Mouse (Mus musculus) lung, embryonic 14.5 days (tissue): ENCODE data around the gene Rplp0. TPM values are rescaled to one million over a fixed set of nuclear protein-coding genes. Genes with fewer than 3 reads are reported as not detected.
"Not testable (repeated sequence)": the region's sequence is repeated elsewhere in the genome, so short reads cannot be mapped to it uniquely, and the experiment has no call there.

Source experiments
- ATAC-seq: fragments of 200-750 bp; cut with Nextera tagmentation; 2 replicates; pipeline ENCODE4 v1.8.0; 2017; ENCODE audit warnings: mild to moderate bottlenecking, moderate TSS enrichment, moderate library complexity; ENCODE audit not compliant: insufficient read depth
- DNase-seq: peaks from one replicate; pipeline ENCODE4 v3.0.0-alpha.2; 2015
- H3K27ac ChIP-seq: fragments of 300-500 bp; sonication (generic); 2 replicates; pipeline ENCODE4 v1.5.1; 2014; ENCODE audit warnings: low read depth, mild to moderate bottlenecking, moderate library complexity
- H3K27me3 ChIP-seq: fragments of 300-500 bp; sonication (generic); 2 replicates; pipeline ENCODE4 v1.6.1; 2014; ENCODE audit warnings: low read length, control low read depth; ENCODE audit not compliant: insufficient read depth
- H3K36me3 ChIP-seq: fragments of 300-500 bp; sonication (generic); 2 replicates; pipeline ENCODE4 v1.6.1; 2014; ENCODE audit warnings: control low read depth; ENCODE audit not compliant: insufficient read depth
- H3K4me1 ChIP-seq: fragments of 300-500 bp; sonication (generic); 2 replicates; pipeline ENCODE4 v1.6.1; 2014; ENCODE audit warnings: antibody characterized with exemption, control low read depth; ENCODE audit not compliant: insufficient read depth
- H3K4me2 ChIP-seq: fragments of 300-500 bp; sonication (generic); 2 replicates; pipeline ENCODE4 v1.6.1; 2014; ENCODE audit warnings: mild to moderate bottlenecking
- H3K4me3 ChIP-seq: fragments of 300-500 bp; sonication (generic); 2 replicates; pipeline ENCODE4 v1.5.1; 2014; ENCODE audit warnings: low read depth, low read length
- H3K9ac ChIP-seq: fragments of 300-500 bp; sonication (generic); 2 replicates; pipeline ENCODE4 v1.6.1; 2014
- H3K9me3 ChIP-seq: fragments of 300-500 bp; sonication (generic); 2 replicates; pipeline ENCODE4 v1.6.1; 2016; ENCODE audit warnings: low read depth, low read length, control low read depth
- CTCF ChIP-seq: IDR thresholded peaks from 2 replicates; pipeline ENCODE4 v1.5.1; 2016; ENCODE audit warnings: antibody characterized with exemption, low read depth
- WGBS: fragments of 180-500 bp; shearing (Covaris S2); extraction: QIAGEN DNeasy Blood & Tissue Kit; methylation state at CpG from one replicate; pipeline ENCODE4 v1.1.7; 2014; 5-methylcytosine and 5-hydroxymethylcytosine counted together
- polyA plus RNA-seq: library from polyadenylated mRNA; unstranded; fragments of >200 nt; fragmentation: Nextera tagmentation; extraction: Ambion mirVana; gene quantifications from 2 replicates; pipeline ENCODE4 v1.2.1, GENCODE M21; 2014

Rplp0 gene
- polyA plus RNA-seq, 1 experiment from 2014 or later, result 1,954 TPM

DNA sequence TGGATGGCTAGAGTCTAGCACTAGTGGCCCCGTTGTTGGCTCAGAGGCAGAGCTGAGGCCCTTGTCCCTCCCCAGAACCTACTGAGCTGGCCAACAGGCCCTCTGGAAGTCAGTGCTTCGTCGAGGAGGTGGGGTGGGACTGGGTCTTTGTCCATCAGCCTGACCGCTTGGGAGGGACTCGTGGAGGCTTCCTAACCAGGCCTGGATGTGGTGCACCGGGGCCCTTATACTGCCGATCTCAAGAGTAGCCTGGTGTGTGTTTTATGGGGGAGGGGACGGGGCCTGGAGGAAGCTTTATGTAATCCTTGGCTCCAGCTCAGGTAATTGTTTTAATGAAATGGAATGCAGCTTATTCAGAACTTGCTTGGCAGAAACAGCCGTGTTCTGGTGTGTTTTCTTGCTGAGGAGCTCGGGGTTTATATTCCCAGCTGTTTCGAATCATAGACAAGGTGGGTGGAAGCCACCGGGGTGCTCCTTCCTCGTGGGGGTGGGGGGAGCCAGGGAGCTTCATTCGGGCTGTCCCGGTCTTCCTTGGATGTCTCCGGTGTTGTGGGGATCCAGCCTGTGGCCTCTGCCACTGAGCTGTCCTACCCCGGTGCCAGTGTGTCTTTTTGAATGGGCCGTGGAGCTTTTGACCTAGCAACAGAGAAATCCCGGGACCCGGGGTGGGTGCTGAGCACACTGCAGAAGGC is 44.2 kb upstream of the Rplp0 start:
- peak overlapping the region; percentile 96 for H3K27ac ChIP-seq
- no peaks in the 10 kb centered on the region for H3K9me3 ChIP-seq
- H3K4me1 ChIP-seq, result peaks cover 14% of the 10 kb centered on the region
- 0 out of 2 replicates have a peak, but pooled peaks cover 15% of the 10 kb centered on the region for H3K36me3 ChIP-seq
- 28% methylated on average over 20 of the region's 20 CpGs for WGBS
- DNase-seq (peak; percentile 82), ATAC-seq (peak; percentile 78)
- no peak for TF ChIP-seq CTCF
- peak overlapping the region; percentile 55 for H3K4me2 ChIP-seq
- H3K4me3 ChIP-seq, result peak overlapping the region; percentile 9; the same call in 1 of the 2 replicates
- no peaks in the 10 kb centered on the region for H3K27me3 ChIP-seq
- H3K9ac ChIP-seq, result peak overlapping the region; percentile 52

DNA sequence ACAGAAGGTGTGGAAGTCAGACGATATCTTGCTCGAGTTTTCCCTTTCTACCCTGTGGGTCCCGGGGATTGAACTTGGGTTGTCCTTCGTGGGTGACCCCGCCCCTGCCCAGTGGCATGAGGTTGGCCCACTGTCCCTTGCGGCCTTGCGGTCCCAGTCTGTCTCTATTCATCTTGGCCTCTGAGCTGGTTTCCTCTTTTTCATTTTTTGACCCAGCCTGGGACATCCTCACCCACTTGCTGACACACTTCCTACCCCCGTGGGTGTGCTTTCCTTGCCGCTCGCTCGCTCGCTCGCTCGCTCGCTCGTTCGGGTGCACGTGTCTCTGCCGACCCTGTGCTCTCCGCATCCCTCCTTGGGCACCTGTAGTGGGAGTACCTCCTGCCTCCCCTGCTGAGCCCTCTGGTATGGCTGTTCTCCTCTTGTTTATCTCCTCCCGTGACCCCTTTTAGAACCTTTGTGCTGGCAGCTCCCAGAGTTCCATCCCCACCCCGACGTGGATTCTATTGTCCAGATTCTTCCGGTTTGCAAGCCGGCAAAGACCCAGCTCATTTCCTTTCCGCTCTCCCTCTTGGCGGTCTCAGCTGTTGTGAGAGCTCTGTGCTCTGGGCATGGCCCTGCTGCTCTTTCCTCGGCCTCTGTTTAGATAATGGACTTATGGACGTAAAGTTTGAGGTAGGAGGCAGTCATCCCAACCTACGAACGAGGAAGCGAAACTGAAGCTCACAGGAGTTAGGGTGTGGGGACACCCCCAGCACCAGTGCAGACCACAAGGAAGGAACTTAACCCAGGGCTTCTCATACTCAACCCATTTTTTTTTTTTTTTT is 43.0 kb upstream of the Rplp0 start:
- Histone ChIP-seq H3K27me3 (no peaks in the 10 kb centered on the region), H3K36me3 (0 out of 2 replicates have a peak, but pooled peaks cover 15% of the 10 kb centered on the region), H3K4me3 (0 out of 2 replicates have a peak overlapping the region, but pooled peaks have one; percentile 6), H3K9ac (no peak overlapping the region), H3K27ac (peak overlapping the region; percentile 96), H3K4me2 (peak overlapping the region; percentile 55), H3K9me3 (no peaks in the 10 kb centered on the region), H3K4me1 (peaks cover 14% of the 10 kb centered on the region)
- DNase-seq (peak; percentile 66), ATAC-seq (no peak)
- no peak for TF ChIP-seq CTCF
- WGBS, result 73% methylated on average over 32 of the region's 32 CpGs

DNA sequence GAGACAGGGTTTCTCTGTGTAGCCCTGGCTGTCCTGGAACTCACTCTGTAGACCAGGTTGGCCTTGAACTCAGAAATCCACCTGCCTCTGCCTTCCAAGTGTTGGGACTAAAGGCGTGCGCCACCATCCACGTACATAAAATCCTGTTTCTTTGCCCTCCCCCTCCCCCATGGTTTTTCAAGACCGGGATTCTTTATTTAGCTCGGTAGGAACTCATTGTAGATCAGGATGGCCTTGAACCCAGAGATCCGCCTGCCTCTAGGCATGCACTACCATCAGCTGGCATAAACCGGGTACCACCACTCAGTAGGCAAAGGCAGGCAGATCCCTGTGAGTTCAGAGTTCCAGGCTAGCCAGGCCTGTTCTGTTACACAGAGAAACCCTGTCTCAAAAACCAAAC is 42.4 kb upstream of the Rplp0 start:
- Histone ChIP-seq H3K4me2 (0 out of 2 replicates have a peak overlapping the region, but pooled peaks have one; percentile 55), H3K36me3 (0 out of 2 replicates have a peak, but pooled peaks cover 15% of the 10 kb centered on the region), H3K27me3 (no peaks in the 10 kb centered on the region), H3K4me1 (peaks cover 14% of the 10 kb centered on the region), H3K27ac (peak overlapping the region; percentile 96; the same call in 1 of the 2 replicates), H3K9ac (no peak overlapping the region), H3K4me3 (no peak overlapping the region), H3K9me3 (no peaks in the 10 kb centered on the region)
- DNase-seq (no peak), ATAC-seq (no peak)
- TF ChIP-seq CTCF, result no peak
- WGBS, result 79% methylated on average over 7 of the region's 7 CpGs

DNA sequence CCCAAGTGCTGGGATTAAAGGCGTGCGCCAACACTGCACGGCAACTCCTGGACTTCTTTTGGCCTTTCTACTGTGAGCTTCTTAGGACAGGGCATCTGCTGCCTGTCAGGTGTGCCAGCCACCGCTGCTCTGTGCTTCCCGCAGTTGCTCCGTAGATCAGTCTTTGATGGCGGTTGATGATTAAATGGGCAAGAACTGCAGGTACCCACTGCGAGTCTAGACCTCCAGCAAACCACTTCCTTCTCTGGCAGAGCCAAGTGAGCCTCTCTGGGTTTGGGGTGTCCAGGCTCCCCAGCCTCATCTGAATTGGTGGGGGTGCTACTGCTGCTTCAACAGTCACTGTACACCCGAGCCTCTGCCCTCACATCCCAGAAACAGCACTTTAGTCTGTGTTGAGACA is 41.8 kb upstream of the Rplp0 start:
- WGBS, result 88% methylated on average over 9 of the region's 9 CpGs
- no peak for TF ChIP-seq CTCF
- Histone ChIP-seq H3K9ac (no peak overlapping the region), H3K4me1 (peaks cover 14% of the 10 kb centered on the region), H3K27me3 (no peaks in the 10 kb centered on the region), H3K4me3 (no peak overlapping the region), H3K27ac (no peak overlapping the region), H3K9me3 (no peaks in the 10 kb centered on the region), H3K4me2 (no peak overlapping the region), H3K36me3 (0 out of 2 replicates have a peak, but pooled peaks cover 15% of the 10 kb centered on the region)
- DNase-seq (no peak), ATAC-seq (no peak)

DNA sequence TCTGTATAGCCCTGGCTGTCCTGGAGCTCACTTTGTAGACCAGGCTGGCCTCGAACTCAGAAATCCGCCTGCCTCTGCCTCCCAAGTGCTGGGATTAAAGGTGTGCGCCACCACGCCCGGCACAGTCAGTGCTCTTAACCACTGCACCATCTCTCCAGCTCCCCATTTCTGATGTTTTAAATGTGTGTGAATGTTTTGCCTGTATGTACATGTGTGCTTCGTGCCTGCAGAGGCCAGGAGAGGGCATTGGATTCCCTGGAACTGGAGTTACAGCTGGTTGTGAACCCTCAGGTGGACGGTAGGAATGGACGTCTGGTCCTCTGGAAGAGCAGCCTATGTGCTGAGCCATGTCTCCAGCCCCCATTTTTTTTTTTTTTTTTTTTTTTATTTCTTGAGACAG is 41.1 kb upstream of the Rplp0 start:
- not testable (repeated sequence) for H3K27ac ChIP-seq, H3K27me3 ChIP-seq, H3K9me3 ChIP-seq

DNA sequence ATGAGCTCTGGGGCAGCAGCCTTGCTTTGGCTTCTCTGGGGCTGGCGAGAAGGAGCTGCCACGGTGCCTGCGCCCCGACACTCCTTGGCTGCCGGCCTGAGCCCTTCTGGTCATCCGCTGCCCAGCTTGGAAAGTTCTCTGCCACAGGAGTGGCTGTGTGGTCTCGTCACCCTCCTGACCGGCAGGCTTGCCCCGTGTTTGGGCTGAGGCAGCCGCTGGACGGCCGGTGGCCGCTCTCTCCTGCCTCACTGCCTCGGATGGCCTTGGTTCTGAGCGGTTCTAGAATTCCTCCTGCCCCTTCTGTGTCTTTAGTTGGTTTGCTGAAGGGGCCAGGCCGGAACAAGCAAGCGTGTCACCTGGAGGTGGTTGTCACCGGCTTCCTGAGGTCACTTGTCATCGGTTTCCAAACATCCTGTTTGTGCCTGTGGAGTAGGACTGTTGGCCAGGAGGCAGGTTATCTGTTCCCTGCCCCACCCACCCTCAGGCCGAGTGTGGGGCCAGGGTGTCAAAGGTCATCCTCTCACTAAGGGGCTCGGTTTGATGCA is 38.9 kb upstream of the Rplp0 start:
- DNase-seq (no peak), ATAC-seq (no peak)
- Histone ChIP-seq H3K27ac (peak overlapping the region; percentile 78), H3K4me1 (peaks cover 22% of the 10 kb centered on the region), H3K27me3 (no peaks in the 10 kb centered on the region), H3K4me3 (no peak overlapping the region), H3K9ac (no peak overlapping the region), H3K4me2 (peak overlapping the region; percentile 27), H3K36me3 (0 out of 2 replicates have a peak, but pooled peaks cover 8% of the 10 kb centered on the region), H3K9me3 (no peaks in the 10 kb centered on the region)
- WGBS, result 43% methylated on average over 21 of the region's 21 CpGs
- no peak for TF ChIP-seq CTCF

More for the DNA sequence above, 41.1 kb upstream of the Rplp0 start:
- not testable (repeated sequence) for DNase-seq, H3K9ac ChIP-seq, H3K4me2 ChIP-seq, ATAC-seq, H3K4me3 ChIP-seq
- peaks cover 19% of the 10 kb centered on the region for H3K4me1 ChIP-seq
- 0 out of 2 replicates have a peak, but pooled peaks cover 14% of the 10 kb centered on the region for H3K36me3 ChIP-seq
- 94% methylated on average over 6 of the region's 8 CpGs for WGBS
